Mouse (Mus musculus) heart, postnatal 0 days (tissue): ENCODE data around the gene Smtnl1. TPM values are rescaled to one million over a fixed set of nuclear protein-coding genes. Genes with fewer than 3 reads are reported as not detected.

Experiments
- ATAC-seq: fragments of 200-750 bp; cut with Nextera tagmentation; 2 replicates; pipeline ENCODE4 v1.8.0; 2017; ENCODE audit warnings: low read depth, moderate number of reproducible peaks, moderate library complexity; ENCODE audit not compliant: insufficient read depth
- DNase-seq: peaks from one replicate; pipeline ENCODE4 v3.0.0-alpha.2; 2016; ENCODE audit warnings: low spot score
- H3K27ac ChIP-seq: fragments of 300-500 bp; sonication (generic); 2 replicates; pipeline ENCODE4 v1.5.1; 2014; ENCODE audit warnings: low read depth, mild to moderate bottlenecking
- H3K27me3 ChIP-seq: fragments of 300-500 bp; sonication (generic); 2 replicates; pipeline ENCODE4 v1.6.1; 2014; ENCODE audit warnings: low read length, mixed read lengths; ENCODE audit not compliant: control insufficient read depth, insufficient read depth
- H3K36me3 ChIP-seq: fragments of 300-500 bp; sonication (generic); replicated peaks from 2 replicates; pipeline ENCODE4 v1.6.1; 2014; ENCODE audit warnings: low read length, mixed read lengths; ENCODE audit not compliant: control insufficient read depth, insufficient read depth
- H3K4me1 ChIP-seq: fragments of 300-500 bp; sonication (generic); 2 replicates; pipeline ENCODE4 v1.6.1; 2014; ENCODE audit warnings: antibody characterized with exemption; ENCODE audit not compliant: control insufficient read depth, insufficient read depth
- H3K4me2 ChIP-seq: fragments of 300-500 bp; sonication (generic); 2 replicates; pipeline ENCODE4 v1.6.1; 2014; ENCODE audit warnings: low read depth, mild to moderate bottlenecking, low read length, moderate library complexity
- H3K4me3 ChIP-seq: fragments of 300-500 bp; sonication (generic); 2 replicates; pipeline ENCODE4 v1.5.1; 2014; ENCODE audit warnings: low read depth, low read length
- H3K9ac ChIP-seq: fragments of 300-500 bp; sonication (generic); replicated peaks from 2 replicates; pipeline ENCODE4 v1.6.1; 2014; ENCODE audit warnings: low read depth, low read length, mixed read lengths
- H3K9me3 ChIP-seq: fragments of 300-500 bp; sonication (generic); replicated peaks from 2 replicates; pipeline ENCODE4 v1.6.1; 2016; ENCODE audit warnings: low read length; ENCODE audit not compliant: control insufficient read depth
- CTCF ChIP-seq: IDR thresholded peaks from 2 replicates; pipeline ENCODE4 v1.5.1; 2016; ENCODE audit warnings: antibody characterized with exemption, control low read depth, low read depth
- EP300 ChIP-seq: IDR thresholded peaks from 2 replicates; pipeline ENCODE4 v1.6.1; 2016; ENCODE audit warnings: antibody characterized with exemption, low read depth
- WGBS: fragments of 180-500 bp; shearing (Covaris S2); extraction: QIAGEN DNeasy Blood & Tissue Kit; methylation state at CpG from one replicate; pipeline ENCODE4 v1.1.7; 2014; 5-methylcytosine and 5-hydroxymethylcytosine counted together
- polyA plus RNA-seq: library from polyadenylated mRNA; unstranded; fragments of >200 nt; fragmentation: Nextera tagmentation; extraction: Ambion mirVana; gene quantifications from 2 replicates; pipeline ENCODE4 v1.2.1, GENCODE M21; 2015
- total RNA-seq: library from RNA; depleted of rRNA; stranded (reverse); fragments of >200 nt; gene quantifications from 2 replicates; pipeline ENCODE4 v1.2.3, GENCODE M21; 2014; ENCODE audit warnings: low replicate concordance

Gene Smtnl1
- total and polyA plus RNA-seq, 2 experiments from 2014 or later: 0.12 TPM; not detected in 1

DNA sequence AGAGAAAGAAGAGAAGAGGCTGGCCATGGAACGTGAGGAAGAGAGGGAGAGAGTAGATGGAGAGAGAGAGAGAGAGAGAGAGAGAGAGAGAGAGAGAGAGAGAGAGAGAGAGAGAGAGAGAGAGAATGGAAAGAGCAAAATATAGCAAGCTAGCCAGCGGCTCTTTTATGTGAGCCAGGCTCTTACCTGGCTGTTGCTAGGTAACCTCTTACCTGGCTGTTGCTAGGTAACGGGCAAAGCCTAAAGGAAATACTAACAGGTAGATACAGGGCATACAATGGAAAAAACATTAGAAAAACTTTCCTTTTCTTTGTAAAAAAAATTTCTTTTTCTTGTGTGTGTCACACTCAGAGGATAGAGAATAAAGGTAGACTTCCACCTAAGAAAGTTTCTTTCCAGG, 44.7 kb downstream of the Smtnl1 start:
- 71% methylated on average over 3 of the region's 3 CpGs for WGBS
- Histone ChIP-seq H3K4me1 (no peaks in the 10 kb centered on the region; the same call in 1 of the 2 replicates), H3K27me3 (no peaks in the 10 kb centered on the region; the same call in 1 of the 2 replicates), H3K27ac (no peak overlapping the region), H3K4me2 (no peak overlapping the region), H3K9ac (no peak overlapping the region), H3K9me3 (no peaks in the 10 kb centered on the region), H3K36me3 (no peaks in the 10 kb centered on the region), H3K4me3 (no peak overlapping the region)
- ATAC-seq (no peak), DNase-seq (no peak)
- TF ChIP-seq CTCF (no peak), EP300 (no peak)

DNA sequence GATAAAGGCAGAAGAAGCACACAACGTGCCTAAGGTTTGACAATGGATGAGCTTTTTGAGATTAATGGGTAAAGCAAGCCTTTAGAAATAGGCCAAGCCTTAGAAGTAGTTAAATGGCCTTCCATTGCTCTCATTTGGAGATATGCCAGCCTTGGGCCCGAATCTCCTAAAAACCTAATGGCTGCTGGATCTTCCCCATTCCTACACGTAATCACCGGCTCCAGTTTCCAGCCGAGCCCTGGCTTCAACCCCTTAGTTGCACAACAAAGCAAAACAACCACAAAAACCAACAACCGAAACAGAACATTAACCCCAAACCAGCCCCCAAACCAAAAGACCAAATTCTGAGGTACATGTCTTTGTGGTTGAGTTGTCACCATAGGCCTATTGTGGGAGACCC, 46.8 kb downstream of the Smtnl1 start:
- no peak for ATAC-seq
- Histone ChIP-seq H3K9ac (no peak overlapping the region), H3K36me3 (no peaks in the 10 kb centered on the region), H3K4me3 (no peak overlapping the region), H3K4me1 (no peaks in the 10 kb centered on the region; the same call in 1 of the 2 replicates), H3K27me3 (no peaks in the 10 kb centered on the region; the same call in 1 of the 2 replicates), H3K9me3 (no peaks in the 10 kb centered on the region), H3K27ac (0 out of 2 replicates have a peak overlapping the region, but pooled peaks have one; percentile 28), H3K4me2 (no peak overlapping the region)
- WGBS: 71% methylated on average over 6 of the region's 6 CpGs
- no peak for DNase-seq
- no peak for TF ChIP-seq CTCF
- TF ChIP-seq EP300: no peak

GRCm38 (mm10) chr2:84775241-84775640, 47.2 kb downstream of the Smtnl1 start, which contains the start of gene Serping1:
TSS of gene Serping1 (minus strand) at chr2:84775444.
- H3K36me3 ChIP-seq: no peaks in the 10 kb centered on the region
- DNase-seq (no peak), ATAC-seq (no peak)
- TF ChIP-seq CTCF (no peak), EP300 (no peak)
- 76% methylated on average over 9 of the region's 9 CpGs for WGBS
- H3K9me3 ChIP-seq: no peaks in the 10 kb centered on the region
- H3K9ac ChIP-seq: no peak within 1 kb of the TSS
- no peaks in the 10 kb centered on the region; the same call in 1 of the 2 replicates for H3K27me3 ChIP-seq
- 0 out of 2 replicates have a peak within 1 kb of the TSS, but pooled peaks have one; percentile 28 for H3K27ac ChIP-seq
- peak within 1 kb of the TSS; percentile 12 for H3K4me3 ChIP-seq
- no peaks in the 10 kb centered on the region; the same call in 1 of the 2 replicates for H3K4me1 ChIP-seq
- peak within 1 kb of the TSS; percentile 41 for H3K4me2 ChIP-seq

GRCm38 (mm10) chr2:84774751-84775150, 47.7 kb downstream of the Smtnl1 start:
- Histone ChIP-seq H3K27ac (0 out of 2 replicates have a peak overlapping the region, but pooled peaks have one; percentile 7), H3K4me1 (no peaks in the 10 kb centered on the region; the same call in 1 of the 2 replicates), H3K27me3 (no peaks in the 10 kb centered on the region; the same call in 1 of the 2 replicates), H3K4me2 (peak overlapping the region; percentile 41), H3K4me3 (peak overlapping the region; percentile 12), H3K36me3 (no peaks in the 10 kb centered on the region), H3K9me3 (no peaks in the 10 kb centered on the region), H3K9ac (no peak overlapping the region)
- 6% methylated on average over 15 of the region's 15 CpGs for WGBS
- TF ChIP-seq EP300 (no peak), CTCF (no peak)
- DNase-seq (peak; percentile 69), ATAC-seq (peak; percentile 86)

DNA sequence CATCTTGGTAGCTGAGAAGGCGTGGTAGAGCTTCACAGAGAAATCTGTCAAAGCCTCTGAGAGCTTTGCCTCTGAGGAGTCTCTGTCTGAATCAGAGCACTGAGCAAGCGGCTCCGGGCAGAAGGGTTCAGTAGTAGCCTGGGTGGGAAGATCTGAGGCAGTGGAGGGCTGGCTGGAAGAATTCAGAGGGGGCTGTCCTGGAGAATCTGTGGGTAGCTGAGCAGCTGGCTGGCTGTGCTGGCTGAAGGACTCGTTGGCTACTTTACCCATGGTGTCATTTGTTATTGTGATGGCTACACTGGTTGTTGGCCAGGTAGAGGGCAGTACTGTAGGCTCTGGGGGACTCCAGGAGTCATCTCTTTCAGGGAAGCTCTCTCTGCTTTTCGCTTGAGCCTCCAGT, 49.3 kb downstream of the Smtnl1 start:
- no peaks in the 10 kb centered on the region; the same call in 1 of the 2 replicates for H3K4me1 ChIP-seq
- H3K4me3 ChIP-seq: no peak overlapping the region
- H3K4me2 ChIP-seq: no peak overlapping the region
- no peak overlapping the region for H3K9ac ChIP-seq
- ATAC-seq (no peak), DNase-seq (no peak)
- no peak for TF ChIP-seq CTCF
- no peak for TF ChIP-seq EP300
- no peaks in the 10 kb centered on the region for H3K9me3 ChIP-seq
- H3K27me3 ChIP-seq: no peaks in the 10 kb centered on the region; the same call in 1 of the 2 replicates
- 80% methylated on average over 5 of the region's 5 CpGs for WGBS
- H3K27ac ChIP-seq: no peak overlapping the region
- no peaks in the 10 kb centered on the region for H3K36me3 ChIP-seq

GRCm38 (mm10) chr2:84772454-84772853, 50.0 kb downstream of the Smtnl1 start:
- H3K4me1 ChIP-seq: no peaks in the 10 kb centered on the region
- no peak overlapping the region for H3K4me3 ChIP-seq
- 82% methylated on average over 4 of the region's 4 CpGs for WGBS
- H3K27me3 ChIP-seq: no peaks in the 10 kb centered on the region; the same call in 1 of the 2 replicates
- H3K36me3 ChIP-seq: no peaks in the 10 kb centered on the region
- no peak overlapping the region for H3K4me2 ChIP-seq
- ATAC-seq (no peak), DNase-seq (no peak)
- no peaks in the 10 kb centered on the region for H3K9me3 ChIP-seq
- TF ChIP-seq CTCF (no peak), EP300 (no peak)
- H3K27ac ChIP-seq: no peak overlapping the region
- no peak overlapping the region for H3K9ac ChIP-seq
